Mouse (Mus musculus): ENCODE measurements around the gene Tepsin.
A peak's percentile ranks its signal among the peaks of the same experiment; 100 is the strongest.

Gene Tepsin

DNA sequence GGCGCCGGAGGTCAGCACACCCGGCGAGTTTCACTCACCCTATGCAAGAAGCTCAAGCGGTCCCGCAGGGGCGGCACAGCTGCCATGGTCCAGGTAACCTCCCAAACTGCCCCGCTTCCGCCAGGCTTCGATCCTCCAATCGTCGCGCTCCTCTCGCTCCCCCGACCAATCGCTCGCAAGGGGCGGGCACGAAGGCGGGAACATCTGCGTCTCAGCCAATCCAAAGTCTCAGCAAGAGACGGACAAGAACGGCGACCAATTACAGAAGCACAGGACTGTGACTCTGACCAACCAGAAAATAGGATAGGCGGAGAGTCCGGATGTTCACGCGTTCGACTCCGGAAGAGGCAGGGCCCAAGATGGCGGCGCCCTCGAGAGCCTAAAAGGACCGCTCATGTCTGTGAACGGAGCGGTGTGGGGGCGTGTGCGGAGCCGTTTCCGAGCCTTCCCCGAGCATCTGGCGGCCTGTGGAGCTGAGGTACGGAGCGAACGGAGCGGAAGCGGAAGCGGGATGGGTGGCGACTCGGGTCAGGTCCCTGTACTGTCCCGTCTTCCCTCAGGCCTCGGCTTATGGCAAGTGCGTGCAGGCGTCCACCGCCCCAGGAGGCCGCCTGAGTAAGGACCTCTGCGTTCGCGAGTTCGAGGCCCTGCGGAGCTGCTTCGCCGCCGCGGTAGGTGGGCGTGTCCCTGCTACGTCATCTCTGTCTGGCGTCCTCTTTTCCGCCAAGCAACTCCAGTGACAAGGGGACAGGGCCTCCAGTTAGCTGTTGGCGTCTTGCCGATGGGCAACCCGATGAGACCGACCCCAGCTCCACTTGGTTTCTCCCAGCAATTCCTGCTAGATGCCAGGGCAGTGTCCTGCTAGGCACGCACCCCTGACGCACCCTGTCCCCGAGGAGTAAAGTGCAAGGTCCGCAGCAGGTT is at the start of gene Tepsin, which contains the start of gene Ndufaf8:
Tepsin (minus strand) TSS at position 144 of the 924 bp plus-strand sequence.
Ndufaf8 (plus strand) TSS at position 341 of the 924 bp plus-strand sequence.
- peak; percentile 99 for DNase-seq

DNA sequence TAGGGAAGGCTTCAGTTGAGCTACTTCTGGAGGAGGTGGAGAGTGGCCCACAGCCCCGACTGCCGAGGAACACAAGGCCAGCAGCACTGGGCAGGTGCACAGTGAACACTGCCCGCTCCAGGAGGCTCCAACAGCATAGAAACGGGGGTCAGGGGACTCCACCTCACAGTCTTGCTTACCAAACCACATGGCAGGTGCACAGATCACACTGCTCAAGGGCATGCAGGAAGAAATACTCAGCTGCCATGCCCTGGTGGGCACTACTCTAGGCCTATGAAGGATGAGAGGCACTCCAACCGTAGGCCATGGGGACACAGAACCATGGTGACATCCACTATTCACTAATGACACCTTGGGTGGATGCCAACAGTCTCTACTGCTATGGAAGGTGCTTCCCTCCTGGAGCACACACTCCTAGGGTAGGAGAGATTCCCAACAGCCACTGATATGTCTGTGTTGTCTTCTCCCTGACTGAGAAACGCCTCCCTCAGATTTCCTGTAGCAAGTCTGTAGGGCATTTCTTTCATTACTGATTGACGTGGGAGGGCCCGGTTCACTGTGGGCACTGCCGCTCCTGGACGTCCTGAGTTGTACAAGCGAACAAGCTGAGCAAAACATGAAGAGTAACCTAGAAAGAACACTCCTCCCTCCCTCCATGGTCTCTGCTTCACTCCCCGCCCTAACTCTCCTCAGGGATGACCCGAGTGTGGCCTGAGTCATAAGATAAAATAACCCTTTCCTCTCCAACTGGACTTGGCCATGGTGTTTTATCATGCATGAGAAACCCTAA is 45.4 kb upstream of the Tepsin start:
- DNase-seq: no peak

DNA sequence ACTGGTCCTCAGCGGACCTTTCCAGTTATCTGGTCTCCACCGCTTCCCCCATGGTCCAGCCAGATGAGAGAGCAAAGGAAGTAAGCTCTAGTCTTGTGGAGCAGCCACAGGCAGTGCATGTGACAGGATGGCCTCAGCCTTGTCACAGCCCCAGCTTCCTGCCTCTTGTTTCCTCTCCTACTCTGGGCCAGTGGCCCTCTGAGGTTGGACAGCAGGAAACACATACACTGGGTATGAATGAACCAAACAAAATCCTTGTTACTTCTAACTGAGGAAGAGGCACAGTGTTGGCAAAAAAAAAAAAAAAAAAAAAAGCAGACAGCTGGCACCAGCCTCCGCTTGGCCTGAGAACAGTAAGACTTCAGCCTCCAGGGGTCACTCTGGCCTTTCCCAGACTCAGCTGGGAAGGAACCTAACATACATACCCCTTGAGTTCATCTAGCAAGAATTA is 44.1 kb upstream of the Tepsin start:
- peak; percentile 87 for DNase-seq

DNA sequence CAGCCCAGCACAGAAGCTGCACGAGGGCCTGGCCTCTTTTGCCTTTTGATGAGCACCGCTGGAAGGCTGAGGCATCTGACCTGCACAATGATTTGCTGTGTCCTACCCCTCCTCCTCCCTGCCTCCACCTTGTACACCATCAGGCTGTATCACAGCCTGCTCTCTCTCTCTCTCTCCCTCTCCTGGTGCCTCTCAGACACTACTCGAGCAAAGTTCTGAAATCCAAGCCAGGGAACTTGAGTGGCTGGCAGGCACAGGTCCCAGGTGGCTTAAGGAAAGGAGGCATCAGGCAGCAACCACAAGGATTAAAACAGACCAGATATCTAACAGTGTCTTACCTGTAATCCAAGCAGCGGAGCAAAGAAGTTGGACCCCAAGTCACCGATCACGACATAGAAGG is 41.7 kb upstream of the Tepsin start:
- no peak for DNase-seq

DNA sequence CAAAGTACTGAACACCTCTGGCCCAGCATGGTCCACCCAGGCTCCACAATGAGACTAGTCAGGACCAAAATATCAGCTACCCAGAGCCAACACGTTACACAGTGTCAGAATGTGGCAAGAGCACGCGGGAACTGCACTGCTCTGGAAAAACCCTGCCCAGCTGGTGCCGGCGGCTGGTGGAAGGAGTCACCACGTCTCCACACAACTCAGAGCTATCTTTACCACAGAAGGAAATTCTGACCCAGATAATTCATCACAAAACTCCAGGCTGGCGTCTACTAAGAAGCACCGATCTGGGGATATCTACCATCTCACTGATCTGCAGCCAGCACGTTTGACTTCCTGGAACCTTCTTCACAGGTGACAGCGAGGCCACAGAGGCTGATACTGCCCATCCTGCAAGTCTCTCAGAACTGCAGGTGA is 40.8 kb upstream of the Tepsin start:
- peak; percentile 37 for DNase-seq

DNA sequence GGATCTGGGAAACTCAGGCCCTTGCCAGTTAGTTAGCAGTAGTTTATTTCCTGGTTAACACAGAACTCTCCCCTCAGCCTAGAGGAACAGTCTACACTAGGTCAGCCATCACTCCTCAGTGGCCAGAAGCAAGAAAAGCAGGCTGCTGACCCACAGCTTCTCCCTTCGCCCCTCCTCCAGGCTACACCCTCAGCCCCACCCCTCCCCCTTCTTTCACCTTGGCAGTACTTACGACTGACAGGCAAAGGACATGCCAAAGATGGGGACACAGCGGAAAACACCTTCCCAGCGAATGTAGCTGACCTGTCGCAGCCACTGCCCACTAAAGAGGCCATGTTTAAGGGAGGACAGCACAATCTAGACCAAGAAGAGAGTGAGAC is 39.1 kb upstream of the Tepsin start:
- no peak for DNase-seq

DNA sequence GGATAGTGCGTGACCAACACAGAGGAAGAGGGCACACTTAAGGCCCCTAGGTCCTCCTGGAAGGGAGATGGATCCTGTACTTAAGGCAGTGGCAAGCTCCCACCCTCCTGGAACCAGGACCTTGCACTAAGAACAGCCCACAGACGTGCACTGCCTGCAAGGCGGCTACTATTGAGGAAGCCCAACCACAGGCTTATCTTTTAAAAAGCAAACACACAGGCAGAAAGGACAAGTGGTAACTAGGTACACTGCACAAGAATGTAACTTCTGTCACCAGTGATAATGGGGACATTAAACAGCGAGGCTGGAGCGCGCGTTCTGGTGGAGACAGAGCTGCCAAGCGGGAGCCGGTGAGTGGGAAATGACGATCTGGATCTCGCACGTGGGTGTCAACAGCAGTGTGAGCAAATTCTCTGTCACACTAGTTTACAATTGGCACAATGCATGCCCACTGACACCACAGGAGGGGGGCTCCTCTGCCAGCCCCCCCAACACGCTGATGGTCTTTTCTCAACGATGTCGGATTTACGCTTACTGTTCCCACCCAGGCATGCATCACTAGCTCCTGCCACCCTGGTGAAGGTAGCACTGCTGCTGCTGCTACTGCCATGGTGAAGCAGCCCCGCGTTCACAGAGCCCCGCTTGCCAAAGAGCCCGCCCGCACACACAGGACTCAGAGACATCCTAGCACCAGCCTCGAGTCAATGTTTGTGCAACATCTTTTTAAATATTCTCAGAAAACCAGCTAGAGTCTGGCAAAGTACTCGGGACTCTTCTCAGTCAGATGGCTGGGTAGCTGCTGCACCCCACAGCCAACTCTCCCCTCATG is 38.5 kb upstream of the Tepsin start:
- peak; percentile 84 for DNase-seq

DNA sequence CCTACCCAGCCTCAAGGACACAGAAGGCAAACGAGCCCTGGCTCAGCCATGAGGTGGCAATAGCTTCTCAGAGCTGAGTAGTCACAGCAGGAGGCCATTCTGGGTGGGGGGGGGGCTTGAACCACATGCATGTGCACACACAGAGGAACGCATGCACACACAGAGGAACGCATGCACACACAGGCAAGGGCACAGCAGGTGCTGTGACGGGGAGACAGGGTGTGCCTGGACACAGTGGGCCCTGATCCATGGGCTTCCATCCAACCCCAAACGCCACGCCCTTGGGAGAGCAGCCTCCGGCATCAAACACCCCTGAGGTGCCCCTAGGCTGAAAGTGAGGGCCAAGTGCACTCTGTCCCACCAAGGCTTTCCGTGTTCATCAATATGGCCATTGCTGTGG is 37.7 kb upstream of the Tepsin start:
- no peak for DNase-seq

DNA sequence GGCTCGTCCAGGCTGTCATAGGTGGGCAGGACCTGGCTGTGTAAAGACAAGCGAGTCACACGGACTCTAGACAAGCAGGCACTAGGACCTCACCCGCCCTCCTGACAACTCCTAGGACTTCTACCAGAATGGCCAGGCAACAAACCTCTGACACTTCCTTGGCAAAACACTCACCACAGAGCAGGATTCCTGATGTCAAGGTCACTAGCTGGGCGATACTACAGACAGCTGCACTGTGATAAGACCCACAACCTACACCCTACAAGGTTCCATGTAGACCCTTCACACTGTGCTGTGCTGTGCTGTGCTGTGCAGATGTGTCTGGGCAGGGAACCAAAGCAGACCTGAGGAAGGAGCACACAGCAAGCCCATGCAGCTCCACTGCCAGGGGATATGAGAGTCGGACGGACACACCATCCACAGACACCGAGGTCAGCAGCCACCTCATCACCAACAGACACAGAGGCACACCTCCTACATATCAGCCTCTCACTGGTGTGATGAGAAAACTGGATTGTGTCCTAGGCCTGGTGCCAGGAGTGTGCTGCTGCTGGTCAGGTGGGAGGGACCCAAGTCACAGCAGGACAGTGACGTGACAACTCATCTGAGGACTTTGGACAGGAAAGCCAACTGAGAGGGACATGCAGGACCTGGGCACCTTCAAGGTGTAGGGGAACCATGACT is 36.5 kb upstream of the Tepsin start:
- no peak for DNase-seq

DNA sequence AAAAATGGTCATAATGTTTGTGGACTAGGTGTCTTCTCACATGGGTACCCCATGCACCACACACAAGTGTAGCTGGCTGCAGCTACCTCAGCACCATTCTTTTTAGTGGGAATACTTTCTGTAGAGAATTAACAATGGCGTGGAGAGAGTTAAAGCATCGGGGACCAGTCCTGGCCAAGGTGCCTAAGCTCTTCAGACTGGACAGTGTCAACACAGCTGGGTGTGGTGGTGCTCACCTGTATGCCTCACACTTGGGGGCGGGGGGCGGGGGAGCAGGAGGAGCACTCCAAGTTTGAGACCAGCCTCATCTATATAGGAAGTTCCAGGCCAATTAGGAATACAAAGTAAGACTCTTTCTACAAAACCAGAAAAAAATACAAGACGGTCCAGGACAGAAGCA is 35.6 kb upstream of the Tepsin start:
- no peak for DNase-seq

DNA sequence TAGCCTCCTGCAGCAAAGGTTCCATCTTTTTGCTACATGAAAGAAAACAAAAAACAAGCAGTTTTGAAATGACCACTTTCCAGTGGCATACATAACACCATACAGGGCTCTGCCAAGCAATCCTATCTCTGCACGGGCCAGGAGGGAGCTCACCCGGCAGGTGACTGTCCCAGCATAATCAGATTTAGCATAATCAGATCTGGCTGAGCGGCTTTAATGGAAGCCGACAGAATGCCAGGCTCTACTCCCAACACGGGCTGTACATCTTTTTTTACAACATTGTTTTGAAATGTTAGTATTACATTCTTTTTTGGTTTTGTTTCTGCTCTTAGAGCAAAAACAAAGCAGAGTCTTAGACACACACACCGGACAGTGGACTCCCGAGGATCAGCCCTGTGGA is 30.8 kb upstream of the Tepsin start:
- no peak for DNase-seq

DNA sequence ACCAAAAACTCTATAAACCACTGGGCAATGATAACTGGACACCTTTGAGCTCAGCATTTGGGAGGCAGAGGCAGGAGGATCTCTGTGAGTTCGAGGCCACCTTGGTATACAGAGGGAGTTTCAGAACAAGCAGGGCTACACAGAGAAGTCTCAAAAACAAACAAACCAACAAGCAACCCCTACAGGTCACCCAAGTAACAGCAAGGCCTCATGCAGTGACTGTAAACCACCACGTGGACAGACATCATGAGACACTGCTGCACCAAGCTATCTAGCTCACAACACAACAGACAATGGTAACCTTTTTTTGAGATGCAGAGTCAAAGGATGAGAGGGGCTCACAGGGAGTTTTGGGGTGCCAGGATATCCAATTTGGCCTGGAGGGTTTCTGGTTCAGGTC is 28.3 kb upstream of the Tepsin start:
- no peak for DNase-seq

DNA sequence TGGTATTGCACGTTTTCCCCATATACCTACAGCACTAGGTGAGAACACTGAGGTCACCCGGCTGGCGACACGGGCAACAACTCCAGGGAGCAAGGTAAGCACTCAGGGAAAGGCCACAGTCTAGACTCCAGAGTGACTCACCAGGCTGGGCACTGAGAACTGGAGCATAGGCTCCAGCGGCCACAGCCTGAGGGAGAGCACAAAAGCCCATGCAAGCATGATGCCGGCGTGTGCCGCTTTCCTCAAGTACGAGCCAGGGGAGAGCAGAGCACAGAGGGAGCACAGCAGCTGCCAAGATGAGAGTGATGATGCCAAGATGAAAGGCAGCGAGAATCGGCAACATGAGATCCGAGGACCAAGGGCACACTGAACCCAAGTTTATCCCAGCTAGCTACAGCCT is 23.6 kb upstream of the Tepsin start:
- DNase-seq: no peak

DNA sequence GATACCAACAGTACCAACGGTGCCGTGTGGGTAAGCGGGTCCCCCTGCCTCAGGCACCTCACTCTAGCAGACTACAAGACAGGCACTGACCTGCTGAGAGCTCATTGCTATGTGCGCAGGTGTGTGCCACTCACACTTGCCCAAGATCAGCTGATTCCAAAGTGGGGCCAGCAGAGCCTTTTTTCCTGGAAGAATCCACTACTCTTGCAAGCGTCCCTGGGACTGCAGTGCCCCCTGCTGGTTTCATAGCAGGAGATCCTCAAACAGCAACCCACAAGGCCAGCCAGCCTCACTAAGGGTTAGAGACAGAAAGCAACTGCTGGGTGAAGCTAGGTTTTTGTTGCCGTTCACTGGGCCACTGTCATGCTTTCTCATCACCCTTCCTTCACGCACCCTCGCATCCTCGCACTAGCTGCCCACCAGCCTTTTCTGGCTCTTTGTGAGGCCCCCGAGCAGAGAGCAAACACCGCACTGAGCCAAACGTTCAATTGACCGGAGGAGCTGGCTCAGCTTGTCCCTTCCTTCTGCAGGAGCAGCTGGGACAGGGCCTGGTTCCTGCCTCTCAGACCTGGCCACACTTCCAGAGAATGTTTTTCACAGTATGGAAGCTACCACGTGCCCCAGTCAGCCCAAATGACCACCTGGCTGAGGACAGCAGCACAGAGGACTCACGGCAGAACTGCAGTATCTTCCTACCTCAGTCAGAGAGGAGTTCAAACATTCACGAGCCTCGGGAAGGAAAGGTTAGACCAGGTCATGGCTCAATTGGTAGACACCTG is 22.3 kb upstream of the Tepsin start:
- DNase-seq: peak; percentile 69

DNA sequence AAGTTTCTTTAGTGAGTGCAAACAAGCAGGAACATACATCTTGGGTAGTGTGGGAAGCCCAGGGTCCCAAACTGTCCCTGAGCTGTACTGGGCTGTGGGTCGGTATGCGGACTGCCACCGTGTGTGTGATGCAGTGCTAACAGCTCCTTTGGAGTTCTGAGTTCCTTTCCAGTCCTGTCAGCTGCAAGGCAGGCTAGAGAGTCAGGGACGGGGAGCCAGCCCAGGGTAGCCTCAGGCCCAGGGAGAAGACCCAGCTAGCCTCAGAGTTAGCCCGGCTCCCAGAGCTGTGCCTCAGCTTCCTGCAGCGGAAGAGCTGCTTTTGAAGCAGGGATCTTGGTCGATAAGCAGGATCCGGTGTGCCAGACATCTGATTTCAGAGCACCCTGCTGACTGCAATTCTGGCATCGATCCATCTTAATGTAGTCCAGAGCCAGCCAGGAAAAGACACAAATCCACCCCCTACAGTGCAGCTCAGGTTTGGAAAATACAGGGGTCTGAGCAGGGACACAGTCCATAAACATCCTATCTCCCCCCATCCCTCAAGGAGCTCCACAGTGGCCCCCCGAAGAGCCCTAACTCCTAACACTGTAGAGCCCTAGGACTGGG is 21.5 kb upstream of the Tepsin start:
- DNase-seq: no peak

DNA sequence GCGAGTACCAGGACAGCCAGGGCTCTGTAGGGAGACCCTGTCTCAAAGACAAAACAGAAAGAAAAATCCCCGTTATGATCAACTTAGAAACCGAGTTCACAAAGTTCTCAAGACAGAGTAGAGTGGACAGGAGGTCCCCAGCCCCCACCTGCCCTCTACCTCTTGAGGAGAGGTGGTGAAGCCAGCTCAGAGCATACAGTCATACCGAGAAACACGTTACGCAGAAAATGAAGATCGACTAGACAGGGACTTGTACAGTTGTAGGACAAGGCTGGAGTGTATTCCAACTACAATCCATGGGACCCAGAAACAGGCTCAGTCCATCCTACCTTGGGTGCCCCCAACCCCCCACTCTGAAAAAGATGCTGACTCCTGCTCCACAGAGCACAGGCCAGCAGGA is 20.6 kb upstream of the Tepsin start:
- no peak for DNase-seq

DNA sequence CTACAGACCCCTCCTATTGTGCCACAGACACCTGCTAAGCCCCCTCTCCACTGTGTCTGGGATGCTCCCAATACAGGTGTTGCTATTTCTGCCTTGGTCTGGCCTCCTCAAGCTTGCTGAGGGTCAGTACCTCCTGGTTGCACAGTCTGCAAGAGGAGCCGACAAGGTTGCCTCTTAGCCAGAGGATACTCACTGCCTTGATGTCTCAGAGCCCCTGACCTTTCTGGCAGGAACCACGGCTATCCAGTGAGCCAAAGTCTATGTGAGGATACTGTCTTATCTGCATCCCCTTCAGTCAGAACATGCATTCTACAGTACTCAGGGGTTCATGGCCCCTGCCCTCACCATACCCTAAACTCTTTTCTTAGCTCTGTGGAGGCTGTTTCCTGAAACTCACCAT is 19.1 kb upstream of the Tepsin start:
- DNase-seq: no peak

DNA sequence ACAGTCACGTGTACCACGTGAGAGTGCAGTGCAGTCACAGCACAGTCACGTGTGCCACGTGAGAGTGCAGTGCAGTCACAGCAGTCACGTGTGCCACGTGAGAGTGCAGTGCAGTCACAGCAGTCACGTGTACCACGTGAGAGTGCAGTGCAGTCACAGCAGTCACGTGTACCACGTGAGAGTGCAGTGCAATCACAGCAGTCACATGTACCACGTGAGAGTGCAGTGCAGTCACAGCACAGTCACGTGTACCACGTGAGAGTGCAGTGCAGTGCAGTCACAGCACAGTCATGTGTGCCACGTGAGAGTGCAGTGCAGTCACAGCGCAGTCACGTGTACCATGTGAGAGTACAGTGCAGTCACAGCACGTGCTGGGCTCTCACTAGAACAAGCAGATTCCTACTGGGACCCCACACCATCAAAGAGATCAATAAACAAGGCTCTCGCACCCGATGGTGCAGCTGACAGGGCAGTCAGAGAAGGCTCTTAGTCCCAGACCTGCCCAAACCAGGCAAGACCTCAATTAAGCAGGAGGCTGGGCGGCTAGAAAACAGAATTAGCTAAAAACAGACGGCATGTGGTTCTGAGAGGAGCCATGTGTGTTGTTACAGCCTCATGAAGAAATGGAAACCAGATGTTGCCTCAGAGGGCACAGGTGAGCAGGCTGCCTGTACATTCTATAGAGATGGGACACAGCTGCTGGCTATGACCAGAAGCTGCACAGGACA is 16.1 kb upstream of the Tepsin start:
- no peak for DNase-seq

DNA sequence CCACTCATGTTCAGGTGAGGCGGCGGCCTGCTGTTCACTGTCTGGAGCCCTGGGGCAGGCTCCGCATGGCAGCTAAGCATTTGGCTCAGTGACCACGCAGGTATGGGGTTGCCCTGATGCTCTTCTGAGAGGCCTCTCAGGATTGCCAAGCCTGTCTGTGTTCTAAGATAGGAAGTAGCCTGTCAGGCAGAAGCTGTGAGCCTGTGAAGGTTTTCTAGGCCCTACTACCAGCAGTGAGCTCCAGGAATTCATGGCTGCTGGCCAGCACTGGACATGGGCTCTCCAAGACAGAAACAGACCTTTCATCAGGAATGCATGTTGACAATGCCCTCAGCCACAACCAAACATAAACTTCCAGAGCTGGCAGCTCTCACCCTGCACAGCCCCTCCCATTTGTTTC is 13.6 kb upstream of the Tepsin start:
- no peak for DNase-seq

DNA sequence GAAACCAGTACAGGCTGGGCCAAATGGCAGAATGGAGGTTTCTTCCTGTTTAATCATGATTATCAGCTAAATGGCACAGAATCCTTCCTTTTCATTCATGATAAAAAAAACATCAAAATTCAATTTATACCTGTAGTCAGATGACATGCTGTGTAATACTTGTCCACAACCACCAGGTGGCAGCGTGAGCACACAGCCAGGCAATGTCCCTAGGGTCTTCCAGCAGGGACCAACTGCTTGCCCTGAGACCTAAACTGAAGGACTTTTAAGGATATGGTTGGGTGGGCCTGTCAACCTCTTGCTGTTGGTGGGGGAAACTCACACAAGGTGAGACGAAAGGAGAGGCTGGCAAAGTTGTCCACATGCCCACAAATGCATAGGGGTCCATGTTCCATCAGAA is 12.5 kb upstream of the Tepsin start:
- no peak for DNase-seq
